Mouse (Mus musculus): ENCODE results near the gene Tns2. TPM values are rescaled to one million over a fixed set of nuclear protein-coding genes. Genes with fewer than 3 reads are reported as not detected.

Gene Tns2
- polyA plus RNA-seq, 1 experiment, result 42.5 TPM

DNA sequence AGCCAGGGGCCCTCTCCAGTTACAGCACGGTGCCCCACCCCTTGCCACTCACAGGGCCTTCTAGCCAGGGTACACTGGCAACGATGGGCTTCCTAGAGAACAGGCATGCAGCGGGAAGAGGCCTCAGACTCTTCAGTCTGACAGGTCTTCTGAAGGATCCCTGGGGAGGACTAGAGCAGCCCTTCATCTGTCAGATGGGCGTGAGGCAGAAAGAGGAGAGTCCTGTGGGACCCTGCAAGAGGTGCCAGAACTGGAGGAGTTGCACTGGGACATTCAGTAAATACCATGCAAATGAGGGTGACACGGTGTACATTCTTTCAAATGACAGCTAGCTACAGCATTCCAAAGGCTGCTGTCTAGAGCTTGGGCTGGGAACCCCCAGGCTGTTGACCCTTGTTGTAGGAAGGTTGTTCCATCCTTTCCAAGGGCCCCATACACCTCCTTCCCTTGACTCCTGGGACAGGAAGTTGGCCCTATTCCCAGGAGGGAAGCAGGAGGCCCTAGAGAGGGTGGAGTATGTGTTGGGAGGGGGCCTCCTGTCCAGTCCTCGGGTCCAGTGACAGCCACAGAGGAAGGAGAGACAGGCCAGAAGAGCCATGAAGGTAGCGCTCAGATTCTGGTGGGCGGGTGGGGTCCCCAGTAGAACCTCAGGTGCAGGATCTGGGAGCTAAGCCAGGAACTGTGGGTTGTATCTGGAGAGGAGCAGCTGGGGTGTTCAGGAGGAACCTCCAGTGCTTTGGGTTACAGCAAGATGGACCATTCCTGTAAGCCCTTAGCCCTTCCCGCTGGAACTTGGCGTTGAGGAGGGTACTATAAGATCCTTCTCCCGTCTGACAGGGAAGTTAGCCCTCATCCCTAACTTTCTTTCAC, 1.7 kb downstream of the Tns2 start:
- Histone ChIP-seq H3K27ac (ENCODE audit: insufficient read depth, low read depth, low read length) (peak overlapping the region; percentile 71), H3K27me3 (ENCODE audit: control insufficient read depth, insufficient read depth, low read length) (no peaks in the 10 kb centered on the region), H3K4me3 (ENCODE audit: low read depth, low read length) (peak overlapping the region; percentile 79), H3K36me3 (ENCODE audit: control insufficient read depth, insufficient read depth, low read length) (peaks cover 5% of the 10 kb centered on the region), H3K4me1 (ENCODE audit: control insufficient read depth, insufficient read depth, insufficient read length, low read length) (peaks cover 39% of the 10 kb centered on the region)
- TF ChIP-seq POLR2A (IDR thresholded peaks at IDR 0.05; ENCODE audit: low read depth, low read length) (no peak), CTCF (IDR thresholded peaks at IDR 0.05; ENCODE audit: extremely low read depth, insufficient read length, insufficient replicate concordance, low read depth, low read length) (no peak)
- 17% methylated on average over 11 of the region's 11 CpGs for WGBS

DNA sequence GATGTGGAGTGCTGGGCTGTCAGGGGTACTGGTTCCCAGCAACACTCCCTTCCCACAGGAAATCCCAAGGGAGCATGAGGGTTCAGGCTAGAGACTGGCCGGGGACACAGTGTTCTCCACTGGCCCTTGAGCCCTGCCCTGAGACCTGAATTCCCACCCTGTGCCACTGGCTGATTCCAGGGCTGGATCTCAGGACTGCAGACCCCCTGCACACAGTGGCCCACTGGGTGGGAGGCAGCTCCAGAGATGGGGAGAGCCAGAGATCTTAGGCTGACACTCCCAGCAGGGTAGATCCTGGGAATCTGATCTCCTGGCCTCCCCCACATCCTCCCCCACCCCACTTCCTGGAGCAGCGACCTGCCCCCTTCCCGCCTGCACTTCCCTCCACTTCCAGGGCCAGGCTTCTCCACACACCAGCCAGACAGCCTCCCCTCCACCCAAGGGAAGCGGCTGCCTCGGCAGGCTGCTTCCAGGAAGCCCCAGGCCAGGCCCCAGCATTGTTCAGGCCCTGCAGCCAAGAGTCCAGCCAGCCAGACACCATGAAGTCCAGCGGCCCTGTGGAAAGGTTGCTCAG, 2.4 kb downstream of the Tns2 start:
- H3K4me3 ChIP-seq (ENCODE audit: low read depth, low read length), result peak overlapping the region; percentile 58
- no peaks in the 10 kb centered on the region for H3K36me3 ChIP-seq (ENCODE audit: control insufficient read depth, insufficient read depth, low read length)
- H3K27ac ChIP-seq (ENCODE audit: insufficient read depth, low read depth, low read length), result peak overlapping the region; percentile 93
- no peaks in the 10 kb centered on the region for H3K27me3 ChIP-seq (ENCODE audit: control insufficient read depth, insufficient read depth, low read length)
- TF ChIP-seq CTCF (IDR thresholded peaks at IDR 0.05; ENCODE audit: extremely low read depth, insufficient read length, insufficient replicate concordance, low read depth, low read length), result no peak
- TF ChIP-seq POLR2A (IDR thresholded peaks at IDR 0.05; ENCODE audit: low read depth, low read length), result no peak
- 47% methylated on average over 6 of the region's 6 CpGs for WGBS
- H3K4me1 ChIP-seq (ENCODE audit: control insufficient read depth, insufficient read depth, insufficient read length, low read length), result peaks cover 41% of the 10 kb centered on the region

DNA sequence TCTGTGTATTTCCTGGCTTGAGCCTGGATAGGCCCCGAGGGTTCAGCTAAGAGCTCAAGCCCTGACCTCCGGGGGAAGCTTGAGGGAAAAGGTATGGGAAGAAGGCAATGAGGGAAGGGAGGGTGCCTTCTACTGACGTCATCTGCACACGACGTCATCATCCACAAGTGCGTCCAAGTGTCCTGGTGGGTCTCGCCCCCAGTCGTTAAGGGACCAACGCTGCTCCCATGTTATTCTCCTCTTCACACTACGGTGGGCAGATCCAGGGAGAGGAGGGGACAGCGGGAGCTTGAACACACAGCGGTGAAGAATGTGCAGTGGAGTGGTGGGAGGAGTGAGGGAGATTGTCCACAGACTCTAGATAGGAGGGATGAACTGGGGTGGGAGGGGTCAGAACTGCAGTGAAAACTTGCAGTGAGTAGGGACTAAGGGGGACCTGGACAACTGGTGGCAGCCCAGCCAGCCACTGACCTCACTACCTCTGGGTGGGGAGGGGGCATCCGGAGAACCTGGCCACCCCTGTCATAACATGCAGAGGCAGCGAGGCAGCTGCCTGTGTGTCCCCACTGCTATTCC, 3.2 kb downstream of the Tns2 start:
- peaks cover 43% of the 10 kb centered on the region for H3K4me1 ChIP-seq (ENCODE audit: control insufficient read depth, insufficient read depth, insufficient read length, low read length)
- WGBS, result 61% methylated on average over 14 of the region's 14 CpGs
- no peak for TF ChIP-seq CTCF (IDR thresholded peaks at IDR 0.05; ENCODE audit: extremely low read depth, insufficient read length, insufficient replicate concordance, low read depth, low read length)
- no peak for TF ChIP-seq POLR2A (IDR thresholded peaks at IDR 0.05; ENCODE audit: low read depth, low read length)
- peak overlapping the region; percentile 93 for H3K27ac ChIP-seq (ENCODE audit: insufficient read depth, low read depth, low read length)
- H3K4me3 ChIP-seq (ENCODE audit: low read depth, low read length), result peak overlapping the region; percentile 58
- no peaks in the 10 kb centered on the region for H3K27me3 ChIP-seq (ENCODE audit: control insufficient read depth, insufficient read depth, low read length)
- no peaks in the 10 kb centered on the region for H3K36me3 ChIP-seq (ENCODE audit: control insufficient read depth, insufficient read depth, low read length)

DNA sequence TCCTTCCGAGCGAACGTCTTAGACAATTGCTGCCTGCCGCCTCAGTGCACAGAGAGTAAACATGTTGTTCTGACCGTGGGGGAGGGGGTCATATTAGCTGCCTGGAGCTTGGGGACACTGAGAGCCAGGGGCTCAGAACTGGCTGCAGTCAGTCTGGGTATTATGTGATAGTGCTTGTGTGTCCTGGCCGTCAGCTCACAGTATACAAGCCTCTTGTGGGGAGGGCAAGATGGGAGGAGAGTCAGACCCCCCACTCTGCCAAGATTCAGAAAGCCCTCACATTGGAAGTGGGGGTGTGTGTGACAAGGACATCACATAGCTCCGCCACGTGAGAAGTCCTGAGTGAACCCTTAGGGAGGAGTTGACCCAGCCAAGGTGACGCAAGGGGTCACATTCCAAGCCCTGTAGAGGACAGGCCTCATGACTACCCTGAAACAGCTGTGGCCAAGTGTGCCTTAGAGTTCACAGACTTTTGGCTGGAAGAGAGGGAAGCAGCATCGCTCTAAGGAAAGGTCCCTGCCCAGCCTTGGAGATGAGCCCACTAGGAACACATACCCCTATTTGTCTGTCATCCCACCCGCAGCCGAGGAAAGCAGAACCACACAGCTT, 3.8 kb downstream of the Tns2 start:
- Histone ChIP-seq H3K4me1 (ENCODE audit: control insufficient read depth, insufficient read depth, insufficient read length, low read length) (peaks cover 43% of the 10 kb centered on the region), H3K4me3 (ENCODE audit: low read depth, low read length) (peak overlapping the region; percentile 58), H3K36me3 (ENCODE audit: control insufficient read depth, insufficient read depth, low read length) (no peaks in the 10 kb centered on the region), H3K27ac (ENCODE audit: insufficient read depth, low read depth, low read length) (peak overlapping the region; percentile 93), H3K27me3 (ENCODE audit: control insufficient read depth, insufficient read depth, low read length) (no peaks in the 10 kb centered on the region)
- TF ChIP-seq POLR2A (IDR thresholded peaks at IDR 0.05; ENCODE audit: low read depth, low read length), result no peak
- no peak for TF ChIP-seq CTCF (IDR thresholded peaks at IDR 0.05; ENCODE audit: extremely low read depth, insufficient read length, insufficient replicate concordance, low read depth, low read length)
- WGBS, result 67% methylated on average over 12 of the region's 12 CpGs

DNA sequence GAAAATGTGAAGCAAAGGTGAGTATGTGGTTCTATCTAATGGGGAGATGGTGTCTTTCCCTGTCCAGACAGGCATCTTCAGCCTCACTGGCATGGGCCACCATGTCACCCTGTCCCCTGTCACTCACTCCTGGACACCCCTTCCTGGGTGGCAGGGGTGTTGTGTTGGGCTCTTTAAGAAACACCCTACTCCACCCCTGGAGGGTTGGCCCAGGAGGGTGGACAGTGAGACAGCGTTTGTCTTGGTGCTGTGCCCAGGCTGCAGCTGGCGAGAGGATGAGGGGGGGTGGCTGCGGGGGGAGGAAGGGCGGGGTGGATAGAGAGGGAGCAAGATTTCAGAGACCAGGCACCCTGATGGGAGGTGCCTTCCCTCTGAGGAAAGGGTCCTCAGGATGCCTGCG, 5.1 kb downstream of the Tns2 start:
- Histone ChIP-seq H3K4me3 (ENCODE audit: low read depth, low read length) (no peak overlapping the region), H3K4me1 (ENCODE audit: control insufficient read depth, insufficient read depth, insufficient read length, low read length) (peaks cover 42% of the 10 kb centered on the region), H3K27me3 (ENCODE audit: control insufficient read depth, insufficient read depth, low read length) (no peaks in the 10 kb centered on the region), H3K27ac (ENCODE audit: insufficient read depth, low read depth, low read length) (0 out of 2 replicates have a peak overlapping the region, but pooled peaks have one; percentile 19), H3K36me3 (ENCODE audit: control insufficient read depth, insufficient read depth, low read length) (no peaks in the 10 kb centered on the region)
- WGBS, result 6% methylated on average over 5 of the region's 5 CpGs
- no peak for TF ChIP-seq POLR2A (IDR thresholded peaks at IDR 0.05; ENCODE audit: low read depth, low read length)
- TF ChIP-seq CTCF (IDR thresholded peaks at IDR 0.05; ENCODE audit: extremely low read depth, insufficient read length, insufficient replicate concordance, low read depth, low read length), result no peak

DNA sequence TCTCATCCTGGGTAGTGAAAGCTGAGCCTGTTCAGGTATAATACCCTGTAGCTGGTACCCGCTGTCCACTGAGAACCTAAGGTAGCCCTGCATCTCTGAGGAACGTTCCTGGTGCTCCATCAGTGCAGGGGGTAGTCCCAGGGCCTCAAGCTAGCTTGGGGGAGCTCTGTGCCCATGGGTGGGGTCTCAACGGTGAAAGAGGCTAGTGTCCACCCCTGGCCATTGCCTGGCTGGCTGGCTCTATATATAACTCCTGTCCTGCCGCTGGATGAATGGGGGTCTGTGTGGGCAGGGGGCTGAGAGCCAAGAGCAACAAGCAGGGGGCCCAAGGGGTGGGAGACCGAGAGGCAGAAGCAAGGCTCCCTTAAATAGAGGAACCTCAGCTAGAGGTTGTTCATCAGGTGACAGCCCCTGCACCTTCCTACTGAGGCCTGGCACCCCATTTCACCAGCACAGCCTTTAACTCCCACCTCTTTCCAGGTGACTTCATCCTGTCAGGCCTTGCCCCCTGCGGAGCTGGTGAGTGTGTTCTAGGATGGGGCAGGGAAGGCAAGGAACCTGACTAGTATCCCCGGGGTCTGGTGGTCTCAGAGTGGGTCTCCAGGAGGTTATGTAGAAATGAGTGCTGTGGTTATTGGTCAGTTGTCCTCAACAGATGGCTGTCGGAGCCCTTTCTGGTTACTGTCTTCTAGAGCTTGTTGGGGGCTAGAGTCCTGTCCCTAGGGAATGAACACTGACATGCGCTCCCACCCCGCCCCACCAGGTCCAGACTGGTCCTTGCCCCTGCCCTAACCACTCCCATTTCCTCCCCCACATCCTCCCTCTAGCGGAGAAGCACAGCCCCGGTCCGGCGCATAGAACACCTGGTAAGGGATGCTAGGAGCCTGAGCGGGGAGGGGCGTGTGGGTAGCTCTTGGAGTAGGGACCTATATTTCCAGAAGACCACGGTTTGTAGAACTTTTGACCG, 5.8 kb downstream of the Tns2 start:
- H3K36me3 ChIP-seq (ENCODE audit: control insufficient read depth, insufficient read depth, low read length), result no peaks in the 10 kb centered on the region
- peak overlapping the region; percentile 65 for H3K4me3 ChIP-seq (ENCODE audit: low read depth, low read length)
- H3K4me1 ChIP-seq (ENCODE audit: control insufficient read depth, insufficient read depth, insufficient read length, low read length), result peaks cover 42% of the 10 kb centered on the region
- WGBS, result 25% methylated on average over 18 of the region's 18 CpGs
- TF ChIP-seq CTCF (IDR thresholded peaks at IDR 0.05; ENCODE audit: extremely low read depth, insufficient read length, insufficient replicate concordance, low read depth, low read length), result no peak
- no peak for TF ChIP-seq POLR2A (IDR thresholded peaks at IDR 0.05; ENCODE audit: low read depth, low read length)
- no peak overlapping the region for H3K27ac ChIP-seq (ENCODE audit: insufficient read depth, low read depth, low read length)
- H3K27me3 ChIP-seq (ENCODE audit: control insufficient read depth, insufficient read depth, low read length), result no peaks in the 10 kb centered on the region
